In genomic region chr11:120833555-120834280, GRCm38 (mm10) we compare ENCODE assay signal across 10 mouse cellular contexts. TPM values are rescaled to one million over a fixed set of nuclear protein-coding genes. Genes with fewer than 3 reads are reported as not detected.
A peak's percentile ranks its signal among the peaks of the same experiment; 100 is the strongest.
DNase-seq lines count a peak whose midpoint lies in the region; ATAC-seq lines count a peak whose summit lies in the region.
"Had no signal": no experiment of that assay in that cellular context is flagged by ENCODE, and none has a peak within 500 bp of the region (broad histone marks: within the 10 kb centered on the region; RNA-seq: fewer than 3 reads in every experiment).

No protein-coding gene starts in this region.

- peak overlapping the region; percentile 69 for H3K27ac ChIP-seq in heart, embryonic 10.5 days
- peak overlapping the region; percentile 75 for H3K27ac ChIP-seq in forebrain, embryonic 10.5 days
- peak overlapping the region; percentile 75 for H3K27ac ChIP-seq in limb, embryonic 15.5 days
- H3K27ac ChIP-seq in midbrain, embryonic 15.5 days = peak overlapping the region; percentile 54

- ATAC-seq in limb, embryonic 15.5 days (ENCODE audit: insufficient number of reproducible peaks, low FRiP score, low TSS enrichment, low read depth) = no peak
- ATAC-seq in midbrain, embryonic 15.5 days (replicated peaks) = peak; percentile 73

- peaks cover 35% of the 10 kb centered on the region for H3K4me1 ChIP-seq in heart, embryonic 10.5 days
- peaks cover 42% of the 10 kb centered on the region for H3K4me1 ChIP-seq in forebrain, embryonic 10.5 days
- peaks cover 5% of the 10 kb centered on the region; the same call in 1 of the 2 replicates for H3K4me1 ChIP-seq in limb, embryonic 15.5 days
- H3K4me1 ChIP-seq in midbrain, embryonic 15.5 days = no peaks in the 10 kb centered on the region

- H3K4me3 ChIP-seq in heart, embryonic 10.5 days = no peak overlapping the region
- peak overlapping the region; percentile 18; the same call in 1 of the 2 replicates for H3K4me3 ChIP-seq in forebrain, embryonic 10.5 days
- H3K4me3 ChIP-seq in limb, embryonic 15.5 days = no peak overlapping the region
- no peak overlapping the region for H3K4me3 ChIP-seq in midbrain, embryonic 15.5 days
- H3K4me3 ChIP-seq: erythroblast, embryonic 14.5 days had no signal

- no peak overlapping the region for H3K4me2 ChIP-seq in limb, embryonic 15.5 days
- H3K4me2 ChIP-seq in midbrain, embryonic 15.5 days = no peak overlapping the region

- no peaks in the 10 kb centered on the region for H3K9me3 ChIP-seq in heart, embryonic 10.5 days
- H3K9me3 ChIP-seq in forebrain, embryonic 10.5 days = no peaks in the 10 kb centered on the region
- H3K9me3 ChIP-seq in limb, embryonic 15.5 days = no peaks in the 10 kb centered on the region
- H3K9me3 ChIP-seq in midbrain, embryonic 15.5 days = no peaks in the 10 kb centered on the region

- WGBS in heart, embryonic 10.5 days = 51% methylated on average over 8 of the region's 8 CpGs
- WGBS in forebrain, embryonic 10.5 days = 56% methylated on average over 8 of the region's 8 CpGs
- WGBS in limb, embryonic 15.5 days = 67% methylated on average over 8 of the region's 8 CpGs
- 24% methylated on average over 8 of the region's 8 CpGs for WGBS in midbrain, embryonic 15.5 days

- 0 out of 2 replicates have a peak, but pooled peaks cover 2% of the 10 kb centered on the region for H3K36me3 ChIP-seq in heart, embryonic 10.5 days
- peaks cover 17% of the 10 kb centered on the region; the same call in 1 of the 2 replicates for H3K36me3 ChIP-seq in forebrain, embryonic 10.5 days (replicated peaks)
- H3K36me3 ChIP-seq in limb, embryonic 15.5 days = 0 out of 2 replicates have a peak, but pooled peaks cover 4% of the 10 kb centered on the region
- H3K36me3 ChIP-seq in midbrain, embryonic 15.5 days (replicated peaks) = no peaks in the 10 kb centered on the region

- DNase-seq in heart, embryonic 10.5 days (ENCODE audit: low spot score) = no peak
- DNase-seq in heart, adult 9 months (ENCODE audit: low spot score in 2 of 2) = no peak
- peak; percentile 44 for DNase-seq in forebrain, embryonic 10.5 days (ENCODE audit: extremely low spot score, low spot score)
- DNase-seq in MN1 (ENCODE audit: low spot score) = no peak
- no peak for DNase-seq in adrenal gland, postnatal 25 days
- DNase-seq in ovary, postnatal 36 days (ENCODE audit: low spot score) = no peak
- DNase-seq: layer of hippocampus, adult 9-11 months had no signal

- no peaks in the 10 kb centered on the region for H3K27me3 ChIP-seq in heart, embryonic 10.5 days (ENCODE audit: insufficient read depth, poor library complexity, severe bottlenecking)
- H3K27me3 ChIP-seq in forebrain, embryonic 10.5 days (ENCODE audit: poor library complexity, severe bottlenecking) = no peaks in the 10 kb centered on the region
- H3K27me3 ChIP-seq in limb, embryonic 15.5 days = no peaks in the 10 kb centered on the region
- H3K27me3 ChIP-seq in midbrain, embryonic 15.5 days (replicated peaks) = no peaks in the 10 kb centered on the region

- no peak overlapping the region for H3K9ac ChIP-seq in limb, embryonic 15.5 days
- H3K9ac ChIP-seq in midbrain, embryonic 15.5 days = no peak overlapping the region

RNA-seq across cellular contexts. Expression of gene Fasn, which starts 9.4 kb away (rescaled TPM):
- polyA plus RNA-seq in heart, embryonic 10.5 days (2016; fragmentation: Nextera tagmentation; extraction: Ambion mirVana) = 55.2 and 74.9 TPM in 2 replicates
- 134 and 144 TPM in 2 replicates for polyA plus RNA-seq in forebrain, embryonic 10.5 days (2016; fragmentation: Nextera tagmentation; extraction: Ambion mirVana)
- polyA plus RNA-seq in limb, embryonic 15.5 days (2015; fragmentation: Nextera tagmentation; extraction: Ambion mirVana) = 41.8 and 45.5 TPM in 2 replicates
- polyA plus RNA-seq in midbrain, embryonic 15.5 days (2015; fragmentation: Nextera tagmentation; extraction: Ambion mirVana) = 102 and 107 TPM in 2 replicates
- 1,301 and 1,518 TPM in 2 replicates for total RNA-seq in adrenal gland, postnatal 25 days (2021)

RNA-seq across cellular contexts. Expression of gene Dus1l, which starts 37.5 kb away (rescaled TPM):
- 70.5 and 88.8 TPM in 2 replicates for polyA plus RNA-seq in heart, embryonic 10.5 days (2016; fragmentation: Nextera tagmentation; extraction: Ambion mirVana)
- polyA plus RNA-seq in forebrain, embryonic 10.5 days (2016; fragmentation: Nextera tagmentation; extraction: Ambion mirVana) = 110 and 111 TPM in 2 replicates
- polyA plus RNA-seq in limb, embryonic 15.5 days (2015; fragmentation: Nextera tagmentation; extraction: Ambion mirVana) = 59.0 and 61.9 TPM in 2 replicates
- polyA plus RNA-seq in midbrain, embryonic 15.5 days (2015; fragmentation: Nextera tagmentation; extraction: Ambion mirVana) = 48.2 and 48.5 TPM in 2 replicates
- total RNA-seq in adrenal gland, postnatal 25 days (2021) = 62.7 and 65.8 TPM in 2 replicates

RNA-seq across cellular contexts. Expression of gene Gps1, which starts 49.6 kb away (rescaled TPM):
- polyA plus RNA-seq in heart, embryonic 10.5 days (2016; fragmentation: Nextera tagmentation; extraction: Ambion mirVana) = 184 and 208 TPM in 2 replicates
- 281 and 283 TPM in 2 replicates for polyA plus RNA-seq in forebrain, embryonic 10.5 days (2016; fragmentation: Nextera tagmentation; extraction: Ambion mirVana)
- 205 and 207 TPM in 2 replicates for polyA plus RNA-seq in limb, embryonic 15.5 days (2015; fragmentation: Nextera tagmentation; extraction: Ambion mirVana)
- polyA plus RNA-seq in midbrain, embryonic 15.5 days (2015; fragmentation: Nextera tagmentation; extraction: Ambion mirVana) = 296 and 300 TPM in 2 replicates
- 120 and 131 TPM in 2 replicates for total RNA-seq in adrenal gland, postnatal 25 days (2021)

RNA-seq across cellular contexts. Expression of gene Rfng, which starts 49.7 kb away (rescaled TPM):
- 28.4 and 30.4 TPM in 2 replicates for polyA plus RNA-seq in heart, embryonic 10.5 days (2016; fragmentation: Nextera tagmentation; extraction: Ambion mirVana)
- polyA plus RNA-seq in forebrain, embryonic 10.5 days (2016; fragmentation: Nextera tagmentation; extraction: Ambion mirVana) = 39.1 and 43.3 TPM in 2 replicates
- polyA plus RNA-seq in limb, embryonic 15.5 days (2015; fragmentation: Nextera tagmentation; extraction: Ambion mirVana) = 50.7 TPM in 2 replicates
- polyA plus RNA-seq in midbrain, embryonic 15.5 days (2015; fragmentation: Nextera tagmentation; extraction: Ambion mirVana) = 137 and 138 TPM in 2 replicates
- 21.3 and 23.9 TPM in 2 replicates for total RNA-seq in adrenal gland, postnatal 25 days (2021)
